Mouse (Mus musculus): ENCODE measurements around the gene Rnft2.

DNA sequence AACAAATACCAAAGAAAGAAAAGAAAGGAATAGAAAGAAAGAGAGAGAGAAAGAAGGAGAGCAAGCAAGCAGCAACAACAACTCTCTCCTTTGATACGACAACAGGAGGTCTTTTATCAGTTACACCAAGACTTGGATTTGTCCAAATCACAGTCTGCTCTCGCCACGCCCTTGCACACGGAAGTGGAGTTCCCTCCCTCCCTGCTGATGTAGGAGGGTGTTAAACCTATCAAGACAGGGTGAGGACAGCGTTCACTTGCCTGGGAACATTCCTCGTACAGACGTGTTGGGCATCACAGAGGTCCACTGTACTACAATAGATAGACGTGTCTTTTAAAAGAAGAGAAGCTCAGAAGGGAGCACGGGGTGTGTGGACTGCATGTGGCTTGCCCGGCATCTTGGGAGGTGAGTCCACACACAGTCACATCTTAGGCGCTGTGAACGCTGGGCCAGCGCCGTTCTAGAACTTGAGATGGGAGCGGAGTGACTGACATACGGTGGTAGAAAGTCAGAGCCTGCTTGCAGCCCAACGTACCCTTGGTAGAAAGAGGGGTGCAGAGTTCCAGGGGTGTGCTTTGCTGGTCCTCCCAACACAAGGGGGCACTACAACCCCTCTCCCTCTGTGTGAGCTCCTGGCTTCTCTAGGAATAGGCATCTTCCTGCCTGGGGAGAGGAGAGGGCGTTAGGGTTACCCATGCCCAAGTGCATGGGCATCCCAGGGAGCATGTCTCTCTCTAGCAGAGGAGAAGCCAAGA is 33.0 kb upstream of the Rnft2 start:
- no peak for TF ChIP-seq POLR2A (IDR thresholded peaks at IDR 0.05; ENCODE audit: control insufficient read depth, extremely low read depth, insufficient read depth, low read length, poor library complexity)
- TF ChIP-seq CTCF (IDR thresholded peaks at IDR 0.05; ENCODE audit: borderline replicate concordance, control insufficient read depth, extremely low read depth, insufficient read depth, low read length, poor library complexity) = no peak
